Mouse (Mus musculus) T-cell, adult 2 months (primary cell): ENCODE measurements around the gene Rtl6.
A peak's percentile ranks its signal among the peaks of the same experiment; 100 is the strongest.

Source experiments
- DNase-seq: peaks from one replicate; pipeline ENCODE4 v3.0.0; 2022; ENCODE audit warnings: low spot score

Gene Rtl6

GRCm38 (mm10) chr15:84557189-84557921 lies at the start of gene Rtl6:
Gene Rtl6, minus strand, starts transcription at chr15:84557823.
- peak; percentile 76 for DNase-seq

GRCm38 (mm10) chr15:84603267-84603963 lies 45.8 kb upstream of the Rtl6 start:
- DNase-seq = no peak

DNA sequence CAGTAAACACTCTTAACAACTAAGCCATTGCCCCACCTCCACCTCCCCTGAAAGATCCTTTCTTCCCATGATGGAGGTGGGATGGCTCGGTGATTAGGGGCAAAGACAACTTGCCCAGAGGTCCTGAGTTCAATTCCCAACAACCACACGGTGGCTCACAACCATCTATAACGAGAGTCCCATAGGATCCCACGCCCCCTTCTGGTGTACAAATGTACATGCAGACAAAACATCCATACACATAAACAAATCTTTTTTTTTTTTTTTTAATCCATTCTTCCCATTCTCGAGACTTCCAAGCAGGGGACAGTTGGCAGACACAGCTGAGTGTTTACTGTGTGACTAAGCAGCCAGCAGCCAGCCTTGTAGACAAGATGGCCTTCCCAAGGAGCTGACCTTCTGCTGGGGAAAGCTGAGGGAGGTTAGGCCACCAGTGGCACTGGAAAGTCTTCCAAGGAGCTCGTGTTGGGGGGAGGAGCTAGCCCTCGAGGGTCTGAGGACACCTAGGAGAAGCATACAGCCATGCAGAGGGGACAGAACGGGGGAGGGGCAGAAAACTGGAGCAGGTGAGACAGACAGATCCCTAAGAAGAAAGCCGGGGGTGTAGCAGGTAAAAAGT lies 43.5 kb upstream of the Rtl6 start:
- DNase-seq = no peak

DNA sequence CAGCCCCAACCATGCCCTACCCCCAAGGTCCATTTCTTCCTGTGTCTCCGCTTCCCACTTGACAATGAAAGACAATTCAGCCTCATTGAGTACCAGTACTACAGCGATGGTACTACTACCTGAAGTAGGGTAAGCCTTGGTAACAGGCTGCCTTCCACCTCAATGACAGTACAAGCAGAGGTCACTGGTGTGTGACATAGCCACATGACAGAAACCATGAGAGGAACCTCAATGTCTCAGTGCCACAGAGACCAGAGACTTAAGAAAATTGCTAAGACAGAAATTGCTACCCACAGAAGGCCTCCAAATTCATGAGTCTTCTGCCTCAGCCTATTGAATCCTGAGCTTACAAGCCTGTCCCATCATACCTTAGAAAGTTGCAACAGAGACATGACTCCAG lies 41.3 kb upstream of the Rtl6 start:
- DNase-seq = no peak

DNA sequence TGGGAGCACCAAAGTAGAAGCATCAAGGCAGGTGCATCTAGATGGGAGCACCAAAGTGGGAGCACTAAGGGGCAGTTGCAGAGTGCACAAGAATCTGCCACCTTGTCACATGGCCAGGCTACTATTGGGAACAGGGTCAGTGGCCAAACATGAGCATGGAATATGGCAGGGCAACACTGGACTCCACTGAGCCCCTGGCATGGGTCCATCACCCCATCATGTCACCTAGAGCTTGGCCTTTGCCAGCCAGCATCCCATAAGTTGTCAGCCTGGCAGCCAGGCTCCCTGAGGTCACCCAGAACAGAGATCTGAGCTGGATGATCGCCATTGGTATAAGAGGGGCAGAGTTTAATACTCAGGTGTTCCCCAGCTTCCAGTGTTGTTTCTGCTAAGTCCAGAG lies 40.2 kb upstream of the Rtl6 start:
- no peak for DNase-seq

DNA sequence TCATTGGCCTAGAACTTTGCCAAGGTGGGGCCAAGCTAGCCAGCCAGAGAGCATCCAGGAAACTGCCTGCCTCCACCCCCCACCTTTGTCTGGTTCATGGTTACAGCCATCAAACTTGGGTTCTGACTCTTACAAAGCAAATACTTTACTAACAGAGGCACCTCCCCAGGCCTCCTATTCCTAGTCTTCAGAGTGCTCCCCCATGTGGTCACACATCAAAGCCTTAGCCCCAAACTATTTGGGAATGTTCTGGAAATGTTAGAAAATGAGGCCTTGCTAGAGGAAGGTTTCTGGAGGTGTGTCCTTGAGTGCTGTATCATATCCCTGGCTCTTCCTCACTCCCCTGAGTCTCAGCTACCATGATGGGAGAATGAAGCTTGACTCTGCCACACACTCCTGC lies 39.4 kb upstream of the Rtl6 start:
- DNase-seq = no peak

- no peak for DNase-seq
These were observed 37.8 kb upstream of the Rtl6 start for GRCm38 (mm10) chr15:84595241-84595945.

DNA sequence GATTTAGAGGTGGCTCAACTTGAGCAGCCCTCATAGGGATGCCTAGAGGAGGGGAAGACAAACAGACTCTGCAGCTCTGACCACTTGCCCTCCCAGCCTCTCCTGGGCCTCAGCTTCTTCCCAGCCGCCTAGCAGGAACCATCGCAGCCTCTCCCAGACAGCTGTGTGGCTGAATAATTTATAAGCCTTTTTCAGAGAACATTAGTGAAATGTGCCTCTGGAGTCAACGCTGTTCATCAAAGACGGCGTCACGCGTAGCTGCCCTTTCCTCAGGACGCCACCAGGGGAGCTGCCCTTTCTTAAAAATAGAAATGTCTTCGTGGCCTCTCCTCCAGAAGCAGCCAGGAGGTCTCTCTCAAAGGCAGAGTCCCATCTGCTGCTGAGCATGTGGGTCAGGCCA lies 35.9 kb upstream of the Rtl6 start:
- no peak for DNase-seq

DNA sequence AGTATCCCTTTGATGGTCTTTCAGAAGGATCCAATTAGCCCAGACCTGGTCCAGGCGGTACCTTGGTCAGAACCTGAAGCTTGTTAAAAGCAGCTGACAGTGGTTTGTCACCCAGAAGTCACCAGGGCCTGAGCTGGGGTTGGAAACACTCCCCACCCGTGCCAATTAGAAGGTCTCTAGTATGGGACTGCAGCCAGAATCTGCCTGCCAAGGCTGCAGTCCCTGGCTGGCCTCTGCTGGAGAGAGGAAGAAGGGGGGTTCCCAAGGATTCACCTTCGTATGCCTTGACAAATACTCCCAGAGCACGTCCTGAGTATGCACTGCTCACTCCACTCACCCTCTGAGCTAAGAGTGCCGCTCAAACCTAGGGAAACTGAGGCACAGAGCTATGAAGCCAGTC lies 34.6 kb upstream of the Rtl6 start:
- DNase-seq = no peak

DNA sequence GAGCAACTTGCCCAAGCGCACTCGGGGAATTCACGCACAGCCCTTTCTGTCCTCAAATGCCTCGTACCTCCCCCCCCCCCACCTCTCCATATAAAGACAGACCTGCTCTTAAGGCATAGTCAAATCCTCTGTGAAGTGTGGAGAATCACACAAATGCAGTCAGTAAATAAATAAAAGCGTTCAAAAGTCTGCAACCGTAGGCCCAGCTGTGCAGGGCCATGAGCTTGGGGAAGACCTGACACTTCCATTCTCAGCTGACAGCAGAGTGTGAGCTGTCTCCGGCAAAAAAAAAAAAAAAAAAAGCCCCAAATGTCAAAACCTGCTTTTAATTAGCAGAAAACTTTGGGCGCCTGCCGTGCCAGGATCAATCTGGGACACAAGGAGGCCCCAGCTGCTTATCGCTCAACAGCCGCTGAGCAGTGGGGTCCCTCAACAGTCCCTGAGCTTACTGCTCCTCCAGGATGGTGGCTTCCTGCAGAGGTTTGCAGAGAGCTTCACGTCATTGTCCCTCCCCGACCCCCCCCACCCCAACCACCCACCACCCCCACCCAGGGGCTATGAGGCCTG lies 34.0 kb upstream of the Rtl6 start:
- no peak for DNase-seq

GRCm38 (mm10) chr15:84588371-84588821 lies 30.8 kb upstream of the Rtl6 start:
- DNase-seq = no peak

- no peak for DNase-seq
These were observed 21.0 kb upstream of the Rtl6 start for GRCm38 (mm10) chr15:84578607-84579006.

GRCm38 (mm10) chr15:84577019-84577418 lies 19.4 kb upstream of the Rtl6 start:
- peak; percentile 8 for DNase-seq

DNA sequence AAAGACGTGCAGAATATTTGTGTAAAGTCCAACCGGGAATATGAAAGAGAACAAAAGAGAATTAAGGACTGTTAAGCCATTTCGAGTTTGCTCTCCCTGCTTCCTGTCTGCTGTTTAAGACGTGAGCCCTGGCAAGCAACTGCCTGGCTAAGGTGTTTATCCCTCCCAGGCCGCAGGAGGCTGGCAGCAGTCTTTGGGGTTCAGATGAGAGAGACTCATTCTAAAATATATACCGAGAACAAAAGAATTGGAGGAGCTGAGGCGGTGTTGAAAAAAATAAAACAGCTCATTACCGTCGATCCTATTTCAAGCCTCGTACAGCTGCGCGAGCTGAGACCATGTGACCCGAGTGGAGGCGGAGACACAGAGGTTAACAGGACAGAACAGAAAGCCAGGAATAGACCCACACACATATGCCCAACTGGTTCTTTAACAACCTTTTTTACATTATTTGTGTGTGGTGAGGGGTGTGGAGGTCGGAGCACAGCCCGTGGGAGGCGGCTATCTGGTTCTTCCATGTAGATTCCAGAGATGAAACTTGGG lies 9.0 kb upstream of the Rtl6 start:
- DNase-seq = no peak

DNA sequence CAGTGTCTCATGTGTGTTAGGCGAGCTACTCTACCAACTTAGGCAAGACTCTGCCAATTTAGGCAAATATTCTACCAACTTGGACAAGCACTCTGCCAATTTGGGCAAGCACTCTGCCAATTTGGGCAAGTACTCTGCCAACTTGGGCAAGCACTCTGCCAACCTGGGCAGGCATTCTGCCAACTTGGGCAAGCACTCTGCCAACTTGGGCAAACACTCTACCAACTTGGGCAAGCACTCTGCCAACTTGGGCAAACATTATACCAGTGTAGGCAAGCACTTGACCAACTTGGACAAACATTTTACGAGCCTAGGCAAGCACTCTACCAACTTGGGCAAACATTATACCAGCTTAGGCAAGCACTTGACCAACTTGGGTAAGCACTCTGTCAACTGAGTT lies 3.9 kb upstream of the Rtl6 start:
- DNase-seq = no peak

- DNase-seq = no peak
These were observed 949 bp downstream of the Rtl6 start for GRCm38 (mm10) chr15:84556674-84557073.

DNA sequence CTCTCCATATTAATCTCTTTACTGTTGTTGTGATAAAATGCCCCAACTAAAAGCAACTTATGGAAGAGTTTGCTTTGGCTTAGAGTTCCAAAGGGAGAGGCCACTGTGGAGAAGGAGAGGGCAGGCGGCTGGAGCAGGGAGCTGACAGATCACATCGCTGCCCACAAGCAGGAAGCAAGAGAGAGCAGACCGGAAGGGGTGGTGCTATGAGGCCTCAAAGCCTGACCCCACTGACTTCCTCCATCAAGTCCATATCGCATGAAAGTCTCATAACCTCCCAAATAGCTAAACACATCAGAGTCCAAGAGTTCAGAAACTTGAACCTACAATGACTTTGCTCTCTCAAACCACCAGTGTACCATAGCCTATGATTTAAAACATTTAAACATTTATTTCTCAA lies 6.6 kb downstream of the Rtl6 start:
- no peak for DNase-seq

DNA sequence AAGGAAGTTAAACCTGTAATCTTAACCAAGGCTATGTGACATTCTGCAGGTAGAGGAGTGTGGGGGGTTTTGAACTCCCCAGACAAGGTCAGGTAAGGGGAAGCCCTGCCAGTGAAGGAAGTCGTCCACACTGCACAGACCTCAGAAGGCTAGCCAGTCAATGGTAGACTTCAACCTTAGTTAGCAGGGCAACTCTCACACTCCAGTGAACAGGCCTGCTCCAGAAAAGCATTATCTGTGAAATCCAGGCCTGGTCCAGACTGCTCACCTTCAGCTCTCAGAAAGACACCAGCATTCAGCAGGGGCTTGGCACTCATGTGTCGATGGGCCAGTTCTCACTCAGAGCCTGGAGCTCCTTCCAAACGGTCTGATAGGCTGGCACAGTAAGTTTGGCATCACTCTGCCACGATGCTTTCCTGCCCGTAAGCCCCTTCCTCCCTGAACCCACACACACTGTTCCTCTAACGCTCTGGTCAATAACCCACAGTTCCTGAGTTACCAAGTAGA lies 8.3 kb downstream of the Rtl6 start:
- no peak for DNase-seq

GRCm38 (mm10) chr15:84546028-84546427 lies 11.6 kb downstream of the Rtl6 start:
- no peak for DNase-seq

DNA sequence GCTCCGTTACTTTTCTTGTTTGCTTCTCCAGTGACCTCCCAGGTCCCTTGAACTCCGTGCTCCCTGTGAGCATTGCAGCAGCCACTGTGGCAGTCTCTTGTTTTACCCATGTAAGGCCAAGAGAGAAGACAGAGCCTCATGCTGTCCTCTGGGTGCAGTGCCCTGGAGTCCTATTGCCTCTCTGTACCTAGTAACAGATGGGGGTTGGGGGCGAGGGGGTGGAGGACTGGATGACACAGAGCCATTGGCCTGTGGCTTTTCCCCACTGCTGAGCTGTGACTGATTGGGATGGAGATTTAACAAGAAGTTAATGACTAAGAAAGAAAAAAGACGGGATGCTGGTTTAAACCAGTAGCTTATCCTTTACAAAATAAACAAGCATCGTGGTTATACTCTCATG lies 16.4 kb downstream of the Rtl6 start:
- no peak for DNase-seq

DNA sequence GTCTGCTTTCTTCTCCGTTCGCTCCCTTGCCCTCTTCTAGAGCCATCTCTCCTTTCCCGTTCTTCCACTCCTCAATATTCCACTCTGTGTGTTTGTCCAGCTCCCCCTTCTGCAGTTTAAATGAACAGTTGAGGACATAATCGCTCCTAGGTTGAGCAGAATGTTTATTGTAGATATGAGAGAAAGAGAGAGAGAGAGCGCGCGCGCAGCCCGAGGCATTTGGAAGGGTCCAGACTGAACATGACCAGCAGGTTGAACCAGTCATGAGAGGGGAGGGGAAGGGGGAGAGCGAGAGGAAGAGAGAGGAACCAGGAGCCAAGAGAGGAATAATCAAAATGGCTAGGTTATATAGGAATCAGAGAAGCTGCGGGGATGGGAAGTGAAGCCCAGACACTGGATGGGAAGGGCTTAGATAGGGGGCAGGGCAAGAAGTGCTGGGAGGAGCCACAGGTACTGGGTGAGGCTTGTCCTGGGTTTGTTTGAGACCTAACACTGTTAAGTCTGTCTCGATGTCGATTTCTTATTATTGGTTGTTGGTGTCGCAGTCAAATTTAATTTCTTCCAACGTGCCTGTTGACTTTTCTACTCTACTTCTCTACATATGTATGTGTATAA lies 18.5 kb downstream of the Rtl6 start:
- DNase-seq = no peak
